Mouse (Mus musculus) c-Kit-positive CD71-negative TER-119-negative erythroid progenitor cells, embryonic 14.5 days (primary cell): ENCODE results near the gene Fance.
"Not testable (repeated sequence)": the region's sequence is repeated elsewhere in the genome, so short reads cannot be mapped to it uniquely, and the experiment has no call there.

Experiments
- DNase-seq: peaks from one replicate; pipeline ENCODE4 v3.0.0-alpha.2; 2013; ENCODE audit warnings: low read depth

Gene Fance

DNA sequence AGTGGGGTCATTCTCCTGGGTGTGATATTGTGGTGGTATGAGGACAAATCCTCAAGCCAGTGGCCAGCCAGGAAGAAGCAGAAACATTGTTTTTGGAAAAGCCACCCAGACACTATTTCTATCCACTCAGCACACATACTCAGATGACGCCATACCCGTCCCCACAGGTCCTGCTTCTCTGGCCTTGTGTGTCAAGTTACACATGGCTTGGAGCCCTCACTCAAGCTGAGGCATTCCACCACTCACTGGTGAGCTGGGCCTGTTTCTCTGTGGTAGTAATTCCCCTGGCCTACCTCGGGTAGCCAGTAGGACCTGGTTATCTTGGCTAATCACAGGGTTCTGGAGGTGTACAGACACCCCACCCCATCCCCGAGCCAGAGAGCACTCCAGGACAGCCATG, 19.6 kb upstream of the Fance start:
- no peak for DNase-seq

DNA sequence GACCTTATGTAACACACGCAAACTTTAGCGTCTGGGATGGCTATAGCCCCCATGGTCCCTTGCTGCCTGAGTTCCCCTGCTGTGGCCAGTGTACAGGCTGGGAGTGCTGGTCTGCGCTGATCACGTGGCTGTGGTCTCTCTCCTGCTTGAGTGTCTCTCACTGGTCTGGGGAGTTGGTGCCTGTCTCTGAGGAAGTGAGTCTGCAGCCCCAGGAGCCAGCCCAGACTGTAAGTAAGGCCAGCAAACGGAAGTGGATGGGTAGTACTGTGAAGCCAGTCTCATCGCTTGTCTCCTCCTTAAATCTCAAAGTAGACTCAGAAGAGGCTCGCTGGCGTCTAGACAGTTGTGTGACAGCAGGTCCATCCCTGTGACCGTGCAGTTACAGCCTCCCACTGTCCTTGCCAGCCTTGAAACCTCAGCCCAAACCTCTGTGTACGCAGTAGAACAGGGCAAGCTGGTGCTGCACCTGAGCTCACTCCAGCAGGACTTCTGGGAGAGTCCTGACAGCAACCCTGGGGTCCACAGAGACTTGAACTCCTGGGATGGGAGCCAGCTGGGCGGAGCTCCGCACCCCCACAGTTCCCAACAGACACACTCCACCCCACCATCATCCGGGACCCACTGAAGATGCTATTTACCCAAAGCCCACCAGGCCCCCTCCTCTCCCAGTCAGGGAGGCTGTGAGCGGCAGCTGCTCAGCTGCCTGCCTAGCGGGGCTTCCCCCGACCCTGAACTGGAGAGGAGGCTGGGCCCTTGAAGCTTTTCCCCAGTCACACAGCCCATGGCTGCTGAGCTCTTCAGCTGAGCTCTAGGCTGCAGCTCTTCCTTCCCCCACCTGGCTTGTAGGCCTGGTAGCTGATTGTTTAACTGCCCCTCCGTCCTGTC, 18.6 kb upstream of the Fance start:
- no peak for DNase-seq

DNA sequence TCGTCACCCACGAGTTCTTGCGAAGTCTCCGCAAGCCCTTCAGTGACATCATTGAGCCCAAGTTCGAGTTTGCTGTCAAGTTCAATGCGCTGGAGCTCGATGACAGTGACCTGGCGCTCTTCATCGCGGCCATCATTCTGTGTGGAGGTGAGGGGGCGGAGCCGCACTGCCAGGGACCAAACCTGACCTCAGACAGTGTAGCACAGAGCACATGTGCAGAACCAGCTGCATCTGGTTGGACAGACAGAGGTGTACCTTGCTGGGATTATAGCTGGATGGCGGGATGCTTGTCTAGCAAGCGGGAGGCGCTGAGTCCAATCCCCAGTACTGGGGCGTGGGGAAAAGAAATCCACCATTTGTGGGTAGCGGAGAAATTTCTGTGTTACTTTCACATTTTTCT, 14.4 kb upstream of the Fance start:
- DNase-seq: no peak

DNA sequence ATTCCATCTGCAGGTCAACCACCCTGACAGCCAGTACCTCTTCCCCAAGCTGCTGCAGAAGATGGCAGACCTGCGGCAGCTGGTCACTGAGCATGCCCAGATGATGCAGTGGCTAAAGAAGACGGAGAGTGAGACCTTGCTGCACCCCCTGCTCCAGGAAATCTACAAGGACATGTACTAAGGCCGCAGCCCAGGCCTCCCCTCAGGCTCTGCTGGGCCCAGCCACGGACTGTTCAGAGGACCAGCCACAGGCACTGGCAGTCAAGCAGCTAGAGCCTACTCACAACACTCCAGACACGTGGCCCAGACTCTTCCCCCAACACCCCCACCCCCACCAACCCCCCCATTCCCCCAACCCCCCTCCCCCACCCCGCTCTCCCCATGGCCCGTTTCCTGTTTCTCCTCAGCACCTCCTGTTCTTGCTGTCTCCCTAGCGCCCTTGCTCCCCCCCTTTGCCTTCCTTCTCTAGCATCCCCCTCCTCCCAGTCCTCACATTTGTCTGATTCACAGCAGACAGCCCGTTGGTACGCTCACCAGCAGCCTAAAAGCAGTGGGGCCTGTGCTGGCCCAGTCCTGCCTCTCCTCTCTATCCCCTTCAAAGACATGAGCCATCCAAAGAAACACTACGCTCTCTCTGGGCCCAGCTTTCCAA, 13.5 kb upstream of the Fance start:
- DNase-seq: no peak

DNA sequence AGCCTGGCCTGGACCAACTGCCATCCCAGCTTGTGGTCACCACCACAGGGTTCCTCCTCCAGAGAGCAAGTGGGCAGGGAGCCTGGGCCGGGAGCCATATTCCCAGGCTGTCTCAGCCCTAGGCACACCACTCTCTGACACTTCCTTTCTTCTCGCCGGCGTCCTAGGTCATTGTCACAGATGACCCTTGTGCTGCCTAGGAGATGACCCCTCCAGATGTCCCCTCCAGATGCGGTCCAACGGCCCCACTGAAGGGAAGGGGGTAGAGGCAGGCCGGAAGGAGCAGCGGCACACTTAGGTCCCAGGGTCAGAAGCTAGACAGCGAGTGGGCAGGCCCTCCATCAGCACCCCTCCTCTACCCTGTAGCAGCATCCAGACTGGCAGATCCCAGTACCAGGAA, 13.0 kb upstream of the Fance start:
- DNase-seq: no peak

DNA sequence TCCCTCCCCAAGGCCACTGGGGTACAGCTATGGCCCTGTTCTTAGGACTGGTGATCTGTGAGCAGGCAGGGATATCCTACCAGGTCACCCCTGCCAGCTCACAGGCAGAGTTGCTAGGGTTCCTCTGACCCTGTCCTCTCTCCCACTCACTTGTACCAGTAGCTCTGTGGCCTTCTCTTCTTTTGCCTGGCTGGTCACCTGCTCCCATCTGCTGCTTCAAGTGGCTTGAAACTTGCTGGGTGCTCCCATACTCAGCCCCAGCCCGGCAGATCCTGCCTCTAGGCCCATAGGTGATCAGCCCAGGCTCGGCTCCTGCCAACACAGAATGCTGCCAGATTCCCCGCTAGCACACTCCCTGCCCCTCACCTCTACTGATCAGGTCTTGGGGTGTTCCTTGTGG, 12.5 kb upstream of the Fance start:
- DNase-seq: no peak

DNA sequence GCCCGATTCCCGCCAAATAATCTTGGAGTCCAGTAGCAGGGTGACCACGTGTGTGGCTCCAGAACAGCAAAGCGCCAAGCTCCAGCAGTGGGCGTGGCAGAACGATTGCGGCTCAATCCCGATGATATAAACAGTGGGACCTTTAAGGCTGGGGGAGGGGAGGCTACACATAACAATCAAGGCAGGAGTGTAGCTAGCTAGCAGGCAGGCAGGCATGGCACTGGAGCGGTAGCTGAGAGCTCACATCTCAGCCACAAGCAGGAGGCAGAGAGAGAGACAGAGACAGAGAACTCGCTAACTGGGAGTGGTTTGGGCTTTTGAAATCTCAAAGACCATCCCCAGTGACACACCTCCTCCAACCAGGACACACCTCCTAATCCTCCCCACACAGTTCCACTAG, 8.1 kb upstream of the Fance start:
- no peak for DNase-seq

DNA sequence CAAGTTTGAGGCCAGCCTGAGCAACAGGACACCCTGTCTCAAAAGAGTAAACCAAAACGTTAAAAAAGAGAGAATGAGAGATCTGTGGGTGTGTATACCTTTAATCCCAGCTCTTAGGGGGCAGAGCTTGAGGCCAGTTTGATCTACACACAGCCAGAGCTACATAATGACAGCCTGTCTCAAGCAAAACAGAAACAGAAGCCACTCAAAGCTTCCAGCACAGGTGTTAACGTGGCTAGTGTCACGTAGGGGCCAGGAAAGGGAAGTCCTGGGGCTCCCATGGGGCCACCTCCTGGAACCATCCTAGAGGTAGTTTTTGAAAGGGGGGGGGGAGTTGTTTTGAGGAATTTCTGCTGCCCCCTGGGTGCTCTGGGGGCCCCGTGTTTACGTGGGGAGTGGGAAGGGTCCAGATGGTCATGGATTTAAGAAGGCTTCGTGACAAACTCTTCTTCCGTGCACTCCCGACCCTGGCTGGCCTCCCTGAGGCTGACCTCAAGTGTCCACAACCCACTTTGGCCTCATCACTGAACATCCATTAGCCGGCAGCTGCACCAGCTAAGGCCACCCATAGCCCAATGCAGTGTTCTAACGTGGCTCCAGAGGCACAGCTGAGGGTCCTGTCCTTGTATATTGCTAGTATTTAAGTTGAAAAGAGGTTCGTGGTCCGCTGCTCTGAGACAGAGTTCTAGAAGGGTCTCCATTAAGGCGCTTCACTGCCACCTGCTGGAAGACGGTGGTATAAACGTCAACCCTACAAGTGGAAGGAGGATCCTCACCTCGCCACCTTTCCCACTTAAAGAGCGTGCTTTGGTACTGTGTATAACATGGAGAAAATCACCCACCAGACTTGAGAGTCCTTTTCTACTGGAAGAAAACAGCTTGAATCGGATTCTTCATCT, 4.8 kb upstream of the Fance start:
- DNase-seq: peak; percentile 94

DNA sequence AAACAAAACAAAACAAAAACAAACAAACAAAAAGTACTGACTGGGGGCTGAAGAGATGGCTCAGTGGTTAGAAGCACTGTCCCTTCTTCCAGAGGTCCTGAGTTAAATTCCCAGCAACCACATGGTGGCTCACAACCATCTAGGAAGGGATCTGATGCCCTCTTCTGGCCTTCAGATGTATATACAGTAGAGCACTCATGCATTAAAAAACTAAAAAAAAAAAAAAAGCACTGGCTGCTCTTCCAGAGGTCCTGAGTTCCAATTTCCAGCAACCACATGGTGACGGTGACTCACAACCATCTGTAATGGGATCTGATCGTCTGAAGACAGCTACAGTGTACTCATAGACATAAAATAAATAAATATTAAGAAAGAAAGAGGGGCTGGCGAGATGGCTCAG, 2.5 kb upstream of the Fance start:
- no peak for DNase-seq

DNA sequence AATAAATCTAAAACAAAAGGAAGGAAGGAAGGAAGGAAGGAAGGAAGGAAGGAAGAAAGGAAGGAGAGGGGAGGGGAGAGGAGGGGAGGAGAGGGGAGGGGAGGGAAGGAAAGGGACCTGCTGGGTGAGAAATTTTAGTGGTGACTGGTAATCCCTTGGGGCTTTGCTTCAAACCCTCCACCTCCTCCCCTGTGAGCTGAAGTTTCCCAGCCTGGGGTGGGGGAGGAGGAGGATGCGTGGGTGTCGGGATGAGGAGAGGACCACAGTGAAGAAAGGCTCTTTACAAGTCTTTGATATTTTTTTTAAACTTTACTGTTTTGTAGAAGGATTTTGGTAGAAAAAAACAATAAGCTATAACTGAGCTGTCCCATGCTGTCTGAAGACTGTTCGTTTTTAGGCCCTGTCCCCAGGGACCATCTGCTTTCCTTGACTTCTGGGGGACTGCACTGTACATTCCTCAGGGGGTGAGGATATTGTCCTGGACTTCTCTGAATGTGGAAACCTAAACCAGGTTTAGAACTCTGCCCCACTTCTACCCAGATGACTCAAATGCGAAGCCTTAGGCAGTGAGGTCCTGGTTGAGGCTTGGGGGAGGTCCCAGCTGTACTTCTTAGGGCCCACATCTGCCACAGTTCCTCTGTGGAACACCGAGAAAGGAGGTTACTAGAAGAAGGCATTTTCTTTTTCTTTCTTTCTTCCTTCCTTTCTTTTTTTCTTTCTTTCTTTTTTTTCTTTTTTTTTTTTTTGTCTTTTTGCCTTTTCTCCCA, 1.8 kb upstream of the Fance start:
- DNase-seq: no peak

DNA sequence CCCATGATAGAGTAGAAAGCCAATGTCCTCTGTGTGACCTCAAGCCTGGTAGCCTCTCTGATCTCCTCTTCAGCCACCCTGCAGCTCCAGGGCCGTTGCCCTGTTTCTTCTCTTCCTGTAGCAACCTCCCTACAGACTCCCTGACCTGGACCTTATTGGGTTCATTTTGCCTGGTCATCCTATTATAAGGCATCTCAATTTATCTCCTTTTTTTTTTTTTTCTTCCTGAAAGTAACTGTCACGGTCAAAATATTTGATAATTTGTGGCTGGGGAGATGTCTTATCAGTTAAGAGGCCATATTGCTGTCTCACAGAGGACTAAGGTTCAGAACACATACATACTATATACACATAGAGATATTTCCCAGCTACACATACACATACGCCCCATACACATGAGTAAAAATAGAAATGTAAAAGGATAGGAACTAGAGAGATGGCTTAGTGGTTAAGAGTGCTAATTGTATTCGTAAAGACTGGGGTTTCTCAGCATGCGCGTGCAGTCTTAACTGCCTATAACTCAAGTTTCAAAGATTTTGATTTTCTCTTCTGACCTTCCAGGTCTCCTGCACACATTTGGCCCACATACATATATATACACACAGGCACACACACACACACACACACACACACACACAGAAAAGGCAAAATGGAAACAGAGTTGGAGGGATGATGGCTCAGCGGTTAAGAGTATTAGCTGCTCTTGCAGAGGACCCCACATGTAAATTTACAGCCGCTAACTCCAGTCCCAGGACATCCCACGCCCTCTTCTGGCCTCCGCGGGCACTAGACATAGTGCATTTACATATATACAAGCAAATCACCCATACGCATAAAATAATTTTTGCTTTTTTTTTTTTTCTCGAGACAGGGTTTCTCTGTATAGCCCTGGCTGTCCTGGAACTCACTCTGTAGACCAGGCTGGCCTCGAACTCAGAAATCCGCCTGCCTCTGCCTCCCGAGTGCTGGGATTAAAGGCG, 797 bp upstream of the Fance start:
- no peak for DNase-seq

DNA sequence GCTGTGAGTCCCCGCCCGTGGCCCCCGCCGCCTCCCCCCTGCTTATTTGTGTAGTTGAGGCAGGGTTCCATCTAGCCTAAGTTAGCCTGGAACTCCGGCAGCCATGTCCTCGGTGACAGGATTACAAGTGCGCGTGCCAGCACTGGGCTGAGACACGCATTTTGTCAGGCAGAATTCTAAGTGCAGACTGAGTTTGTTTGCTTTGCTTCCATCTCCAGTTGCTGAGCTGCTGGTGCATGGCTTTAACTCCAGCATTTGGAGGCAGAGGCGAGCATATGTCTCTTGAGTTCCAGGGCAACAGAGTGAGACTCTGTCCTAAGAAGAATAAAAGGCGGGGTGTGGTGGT, 534 bp downstream of the Fance start:
- no peak for DNase-seq

DNA sequence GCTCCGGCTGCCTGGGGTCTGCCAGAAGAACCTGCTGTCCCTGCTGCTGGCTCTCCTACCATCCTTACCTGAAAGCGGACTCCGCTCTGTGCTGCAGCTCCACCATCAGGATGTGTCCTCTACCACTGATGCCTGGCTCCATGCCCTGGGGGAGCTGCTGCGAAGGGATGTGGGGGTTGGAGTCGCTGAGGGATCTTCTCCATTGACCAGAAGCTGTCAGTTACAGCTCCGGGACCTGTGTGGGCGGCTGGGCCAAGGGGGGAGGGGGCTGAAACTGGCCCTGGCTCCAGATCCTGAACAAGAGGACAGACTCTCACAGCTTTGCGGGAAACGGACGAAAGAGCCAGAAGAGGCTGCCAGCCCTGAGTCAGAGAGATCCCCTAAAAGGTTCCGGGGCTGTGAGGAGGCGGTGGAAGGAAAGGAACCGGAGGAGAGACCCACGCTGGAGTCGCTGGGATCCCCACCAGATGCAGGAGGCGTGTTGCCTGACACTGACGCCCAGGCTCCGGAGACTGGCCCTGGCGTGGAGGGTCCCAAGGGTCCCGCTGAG, 2.4 kb downstream of the Fance start:
- DNase-seq: no peak

DNA sequence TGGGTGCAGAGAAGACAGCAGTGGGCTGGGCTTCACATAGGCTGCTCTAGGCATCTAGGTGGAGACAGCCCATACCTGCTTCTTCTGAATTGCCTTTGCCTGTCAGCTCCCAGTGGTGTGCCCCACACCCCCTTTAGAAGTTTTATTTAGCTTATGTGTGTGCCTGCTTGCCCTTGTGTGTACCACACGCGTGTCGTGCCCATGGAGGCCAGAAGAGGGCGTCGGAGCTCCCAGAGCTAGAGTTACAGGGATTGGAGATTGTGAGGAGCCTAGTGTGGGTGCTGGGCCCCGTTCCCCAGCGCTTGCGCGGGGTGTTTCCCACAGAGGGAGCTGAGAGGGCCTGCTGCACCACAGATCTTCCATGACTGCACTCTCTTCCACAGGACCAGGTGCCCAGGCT, 3.2 kb downstream of the Fance start:
- no peak for DNase-seq

DNA sequence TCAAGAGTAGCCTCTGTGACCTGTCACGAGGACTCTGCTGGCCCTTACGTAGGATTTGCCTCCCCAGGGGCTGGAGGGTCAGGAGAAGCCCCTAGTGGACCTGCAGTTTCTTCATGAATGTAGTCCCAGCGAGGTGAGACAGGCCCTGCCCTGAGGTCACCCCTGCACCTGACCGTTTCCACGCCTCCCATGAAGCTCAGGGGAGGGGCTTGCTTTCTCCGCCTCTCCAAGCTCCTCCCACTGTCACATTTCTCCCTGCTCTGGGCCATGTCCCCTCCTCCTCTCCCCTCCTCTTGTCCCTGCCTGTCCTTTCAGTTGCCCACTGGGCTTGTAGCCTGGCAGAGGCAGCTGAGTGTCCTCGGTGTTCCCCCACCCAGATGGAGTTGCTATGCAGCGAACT, 3.8 kb downstream of the Fance start:
- DNase-seq: no peak

DNA sequence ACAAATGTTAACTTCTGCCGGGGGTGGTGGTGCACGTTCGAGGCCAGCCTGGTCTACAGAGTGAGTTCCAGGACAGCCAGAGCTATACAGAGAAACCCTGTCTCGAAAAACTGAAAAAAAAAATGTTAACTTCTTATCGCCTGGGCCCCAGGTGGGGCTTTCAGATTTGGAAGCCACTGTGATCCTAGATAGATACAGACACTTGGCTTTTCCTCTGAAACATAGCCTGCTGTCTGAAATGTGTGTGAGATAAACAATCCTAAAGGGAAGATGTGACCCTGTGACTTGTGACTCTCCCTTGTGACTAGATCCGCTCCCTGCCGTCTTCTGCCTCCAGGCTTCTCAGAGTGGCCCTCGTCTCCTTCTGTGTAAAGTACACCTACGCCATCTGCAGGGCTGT, 4.4 kb downstream of the Fance start:
- DNase-seq: no peak

DNA sequence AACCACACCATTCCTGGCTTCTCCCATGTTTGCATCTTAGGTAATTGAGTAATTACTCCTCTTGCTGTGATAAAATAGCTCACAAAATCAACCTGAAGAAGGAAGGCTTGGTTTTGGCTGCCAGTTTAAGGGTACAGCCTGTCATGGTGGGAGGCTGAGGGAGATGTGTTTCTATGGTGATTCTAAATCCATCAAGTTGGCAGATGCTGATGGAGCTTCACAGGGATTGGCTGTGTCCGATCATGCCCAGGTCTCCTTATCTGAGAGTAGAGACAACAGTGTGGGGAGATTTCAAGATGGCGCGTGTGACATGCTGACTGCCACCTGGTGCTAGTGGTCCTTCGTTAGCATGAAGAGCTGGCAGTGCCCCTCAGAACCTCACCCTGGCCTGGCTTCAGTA, 8.4 kb downstream of the Fance start:
- DNase-seq: no peak

DNA sequence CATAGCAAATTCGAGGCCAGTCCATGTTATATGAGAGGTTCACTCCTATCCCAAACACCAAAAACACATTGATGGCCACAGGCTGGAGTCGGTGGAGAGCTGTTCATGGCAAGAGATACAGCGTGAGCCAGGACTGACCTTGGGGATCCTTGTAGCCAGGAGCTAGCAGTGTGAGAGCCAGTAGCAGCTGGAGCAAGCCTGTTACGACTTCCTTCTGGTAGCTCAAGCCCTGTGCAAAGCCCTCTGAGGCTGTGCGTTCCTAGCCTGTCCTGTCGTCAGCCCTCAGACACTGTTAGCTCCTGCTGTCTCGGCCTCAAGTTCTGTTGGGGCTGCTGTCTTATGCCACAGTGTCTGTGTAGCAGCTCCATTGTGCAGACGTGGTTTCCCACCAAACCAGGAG, 10.5 kb downstream of the Fance start:
- DNase-seq: no peak

DNA sequence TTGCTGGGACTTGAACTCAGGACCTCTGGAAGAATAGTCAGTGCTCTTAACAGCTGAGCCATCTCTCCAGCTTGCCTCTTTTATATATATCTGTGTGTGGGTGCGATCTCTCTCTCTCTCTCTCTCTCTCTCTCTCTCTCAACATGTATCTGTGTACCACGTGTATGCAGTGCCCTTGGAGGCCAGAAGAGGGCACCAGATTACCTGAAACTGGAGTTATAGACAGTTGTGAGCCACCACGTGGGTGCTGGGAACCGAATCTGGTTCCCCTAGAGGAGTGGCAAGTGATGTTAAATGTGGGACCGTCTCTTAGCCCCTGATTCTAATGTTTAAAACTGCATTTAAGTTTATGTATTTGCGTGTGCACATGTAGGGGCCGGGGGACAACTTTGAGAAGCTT, 11.1 kb downstream of the Fance start:
- not testable (repeated sequence) for DNase-seq

DNA sequence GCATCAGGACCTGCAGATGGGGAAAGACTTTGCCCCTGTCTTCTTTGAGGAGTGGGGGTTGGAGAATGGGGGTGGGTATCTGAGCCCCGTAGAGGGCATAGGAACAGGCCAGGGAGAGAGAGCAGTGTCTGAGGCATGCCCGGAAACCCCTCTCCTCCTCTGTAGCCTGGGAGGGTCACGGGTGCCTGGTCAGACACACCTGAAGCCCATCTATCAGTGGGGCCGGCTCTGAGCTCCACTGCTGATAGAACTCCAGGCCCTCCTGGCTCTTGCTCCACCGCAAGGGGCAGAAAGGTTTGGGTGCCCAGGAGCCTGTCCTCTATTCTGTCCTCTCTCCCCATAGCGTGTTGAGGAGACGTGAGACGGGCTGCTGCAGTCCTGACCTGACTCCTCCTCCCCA, 12.4 kb downstream of the Fance start:
- DNase-seq: no peak

DNA sequence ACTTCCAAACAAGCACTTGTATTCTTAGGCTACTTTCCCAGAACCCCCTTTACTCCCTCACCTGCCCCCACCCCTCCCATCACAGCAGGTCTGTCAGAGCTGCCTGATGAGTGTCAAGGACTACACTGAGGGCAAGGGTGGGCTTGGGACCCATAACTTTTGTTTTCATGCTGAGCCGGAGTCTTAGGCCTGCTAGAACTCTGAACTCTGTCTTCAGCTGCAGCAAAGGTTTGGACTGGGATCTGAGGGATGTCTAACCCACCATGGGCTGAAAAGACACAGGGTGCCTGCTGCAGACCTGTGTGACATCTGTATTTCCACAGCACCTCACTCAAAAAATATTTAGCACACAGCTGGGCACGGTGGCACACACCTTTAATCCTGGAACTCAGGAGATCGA, 13.6 kb downstream of the Fance start:
- DNase-seq: no peak
